Mouse (Mus musculus) activated CD4-positive, CD25-positive, alpha-beta regulatory T cell (primary cell): ENCODE measurements around the gene Serpinb11. TPM values are rescaled to one million over a fixed set of nuclear protein-coding genes. Genes with fewer than 3 reads are reported as not detected.

ENCODE experiments used
- polyA plus RNA-seq, 2 experiments: library from polyadenylated mRNA; unstranded; fragments of 100-300 nt; shearing (Covaris generic); gene quantifications; one replicate each; pipeline ENCODE4 v1.2.1; 2017

The Serpinb11 gene
- not detected for polyA plus RNA-seq

DNA sequence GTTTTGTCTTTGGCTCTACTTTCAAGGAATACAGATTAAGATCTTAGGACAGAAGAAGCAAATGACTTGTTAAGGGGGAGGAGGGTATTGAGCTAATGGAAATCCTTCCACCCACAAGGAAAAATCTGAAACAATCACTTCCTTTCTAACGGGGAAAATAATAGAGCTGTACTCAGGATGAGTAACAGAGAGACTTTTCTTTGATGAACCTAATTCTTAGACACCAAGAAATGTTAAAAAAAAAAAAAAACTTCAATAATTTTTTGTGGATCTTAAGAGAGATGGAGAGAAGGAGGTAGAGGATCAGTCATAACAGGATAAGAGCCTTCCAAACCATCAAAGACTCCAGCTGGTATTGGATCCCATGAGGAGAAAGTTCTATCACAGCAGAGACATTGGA is at the start of gene Serpinb11:
Gene Serpinb11, plus strand, starts transcription at position 301 of the 400 bp plus-strand sequence.

GRCm38 (mm10) chr1:107399355-107399754 is 38.4 kb downstream of the Serpinb11 start, which contains the start of gene Serpinb7:
Gene Serpinb7 (plus strand): TSS chr1:107399655.

Other genes starting within 250 kb of the Serpinb11 start
- not detected for gene Serpinb3b, start 82.8 kb upstream of the Serpinb11 start, polyA plus RNA-seq
- not detected for gene Serpinb3c, start 82.8 kb upstream of the Serpinb11 start, polyA plus RNA-seq
- not detected for gene Serpinb7, start 38.5 kb downstream of the Serpinb11 start, polyA plus RNA-seq
- gene Serpinb2, start 150.2 kb downstream of the Serpinb11 start, polyA plus RNA-seq = under 1 TPM in 1 of 2 experiments, not detected in 1; 0.27 TPM
- gene Serpinb8, start 228.8 kb downstream of the Serpinb11 start, polyA plus RNA-seq = under 1 TPM; 0.37 to 0.87 TPM